Mouse (Mus musculus) urinary bladder, postnatal 10 days (tissue): Measurements from ENCODE around the gene Uck2.
A peak's percentile ranks its signal among the peaks of the same experiment; 100 is the strongest.

Experiments
- DNase-seq: peaks from one replicate; pipeline ENCODE4 v3.0.0; 2022; ENCODE audit warnings: low spot score

Gene Uck2

DNA sequence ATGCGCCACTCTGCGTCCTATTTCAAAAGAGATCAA, at the start of gene Uck2:
Uck2 (minus strand) TSS at position 1 of the 36 bp plus-strand sequence.
- DNase-seq = no peak

DNA sequence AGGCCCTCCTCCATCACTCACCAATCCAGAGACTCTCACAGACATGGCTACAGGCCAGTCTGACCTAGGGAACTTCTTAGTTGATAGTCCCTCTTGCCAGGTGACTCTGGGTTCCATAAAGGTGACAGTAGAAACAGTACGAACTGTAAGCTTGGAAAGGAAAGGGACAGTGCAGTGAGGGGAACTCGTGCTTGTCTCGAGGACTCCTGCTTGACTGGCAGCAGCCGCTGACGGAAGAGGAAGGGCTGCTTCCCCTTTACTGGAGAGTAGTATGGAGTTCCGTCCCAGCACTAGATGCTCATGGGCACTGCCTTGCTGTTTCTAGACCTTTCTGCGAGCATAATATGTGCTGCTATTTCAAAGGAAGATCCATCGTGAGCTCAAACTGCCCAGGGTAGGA, 46.0 kb upstream of the Uck2 start:
- no peak for DNase-seq

DNA sequence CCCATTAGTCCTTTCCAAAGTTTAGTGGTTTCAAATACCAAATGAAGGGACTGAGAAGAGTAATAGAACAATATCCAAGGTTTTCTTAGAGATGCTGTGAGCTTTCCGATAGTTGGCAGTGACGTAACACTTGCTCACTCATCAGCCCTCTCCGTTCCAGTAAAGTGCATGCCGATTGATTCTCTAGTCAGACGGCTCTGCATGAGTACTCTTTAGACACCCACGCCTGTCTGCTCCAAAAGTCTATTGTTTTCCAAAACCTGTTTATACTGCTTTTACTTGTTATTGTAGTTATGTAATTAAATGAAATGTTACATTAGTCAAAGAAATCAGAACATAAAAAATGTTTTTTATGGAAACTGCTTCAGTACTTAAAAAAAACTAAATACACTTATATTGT, 43.7 kb upstream of the Uck2 start:
- DNase-seq = no peak

DNA sequence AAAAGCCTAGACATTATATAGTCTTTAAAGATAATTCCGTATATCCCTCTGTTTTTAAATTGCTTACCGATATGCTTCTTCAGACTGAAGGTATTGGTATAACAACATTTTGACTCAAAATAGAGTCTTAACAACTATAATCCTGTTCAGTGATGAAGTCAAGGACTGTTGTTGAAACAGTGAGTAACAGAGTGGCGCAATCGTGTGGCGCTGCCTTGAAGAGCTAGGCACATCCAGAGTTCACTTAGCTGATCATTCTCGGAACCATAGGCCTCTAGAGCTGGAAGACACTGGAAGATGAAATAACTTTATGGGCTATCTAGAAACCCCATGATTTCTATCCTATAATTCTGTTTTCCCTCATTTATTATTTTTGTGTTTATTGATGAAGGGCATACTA, 36.6 kb upstream of the Uck2 start:
- DNase-seq = no peak

DNA sequence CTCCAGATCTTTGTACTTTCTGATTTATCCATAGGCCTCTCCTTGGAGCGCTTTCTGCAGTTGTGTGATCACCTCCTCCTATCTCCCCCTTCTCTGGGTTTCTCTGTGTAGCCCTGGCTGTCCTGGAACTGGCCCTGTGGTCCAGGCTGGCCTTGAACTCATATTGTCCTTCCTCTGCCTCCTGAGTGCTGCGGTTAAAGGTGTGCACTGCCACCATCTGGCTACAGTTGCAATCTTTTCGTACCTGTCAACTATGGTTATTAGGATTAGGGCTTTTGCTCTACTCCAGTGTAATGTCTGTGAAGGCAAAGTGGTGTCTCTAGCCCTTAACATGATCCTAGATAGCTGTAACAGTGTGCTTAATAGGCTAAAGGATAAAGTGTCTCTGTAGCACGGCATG, 28.1 kb upstream of the Uck2 start:
- DNase-seq = no peak

DNA sequence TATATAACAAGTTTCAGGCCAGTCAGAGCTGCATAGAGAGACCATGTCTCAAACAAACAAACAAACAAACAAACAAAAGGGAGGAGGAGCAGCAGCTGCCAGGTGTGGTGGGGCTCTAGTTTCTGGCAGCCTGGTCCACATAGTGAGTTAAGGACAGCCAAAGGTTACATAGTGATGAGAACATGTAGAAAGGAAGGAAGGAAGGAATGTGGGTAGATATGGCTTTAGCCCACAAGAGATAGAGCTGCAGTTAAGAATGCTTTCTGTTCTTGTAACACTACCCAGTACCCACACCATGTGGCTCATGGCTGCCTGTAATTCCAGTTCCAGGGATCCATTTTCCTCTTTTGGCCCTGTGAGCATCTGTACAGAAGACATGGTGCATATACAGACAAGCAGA, 27.2 kb upstream of the Uck2 start:
- DNase-seq = no peak

DNA sequence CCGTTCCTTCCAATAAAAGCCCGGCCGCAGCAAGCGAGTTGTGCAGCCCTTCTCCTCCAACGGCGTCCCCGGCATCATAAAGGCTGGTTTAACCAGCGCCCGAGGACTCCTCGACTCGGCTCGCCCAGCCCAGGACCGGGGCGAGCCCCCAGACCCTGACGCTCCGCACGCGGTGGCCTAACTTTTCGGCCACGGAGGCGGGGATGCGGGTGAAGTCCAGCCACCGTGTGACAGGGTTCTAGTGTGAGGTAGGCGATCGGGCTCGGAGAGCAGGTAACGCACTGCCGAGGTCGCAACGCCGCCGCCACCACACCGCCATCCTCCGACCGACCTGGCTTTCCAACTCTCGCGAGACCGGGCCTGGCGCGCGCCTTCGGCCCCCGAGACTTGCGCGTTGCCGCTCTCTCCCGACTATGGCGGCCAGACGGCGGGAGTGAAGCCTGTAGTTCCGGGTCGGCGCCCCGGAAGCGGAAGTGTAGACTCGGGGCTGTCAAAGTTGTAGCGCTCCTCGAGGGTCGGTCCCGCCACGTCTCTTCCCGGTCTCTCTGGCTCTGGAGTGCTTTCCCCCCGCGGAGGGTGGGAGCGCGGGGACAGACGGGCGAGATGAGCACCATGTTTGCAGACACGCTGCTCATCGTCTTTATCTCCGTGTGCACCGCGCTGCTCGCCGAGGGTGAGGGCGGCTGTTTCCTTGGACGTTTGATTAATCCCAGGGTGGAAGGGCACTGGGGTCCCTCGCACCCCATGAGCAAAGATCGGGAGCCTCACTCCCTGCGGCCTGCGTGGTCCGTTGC, 23.3 kb upstream of the Uck2 start, which contains the start of gene Tmco1:
Tmco1 (plus strand) TSS at position 118 of the 794 bp plus-strand sequence.
- DNase-seq = peak; percentile 95

DNA sequence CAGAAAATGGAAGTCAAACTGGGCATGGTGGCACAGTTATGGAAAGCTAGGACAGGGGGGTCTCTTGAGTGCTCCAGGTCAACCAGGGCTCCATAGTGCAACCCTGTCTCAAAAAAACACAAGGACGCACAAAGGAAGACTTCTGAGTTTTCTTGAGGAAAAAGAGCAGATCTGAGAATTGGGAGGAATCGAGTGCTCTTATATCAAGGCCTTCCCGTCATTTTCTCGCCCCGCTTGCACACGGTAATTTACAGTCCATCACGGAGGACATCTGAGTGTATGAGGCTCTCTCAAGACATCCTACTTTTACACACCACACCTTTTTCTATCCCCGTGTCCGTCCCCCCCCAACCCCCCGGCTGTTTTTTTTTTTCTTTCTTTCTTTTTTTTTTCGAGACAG, 22.6 kb upstream of the Uck2 start:
- DNase-seq = no peak

GRCm38 (mm10) chr1:167306451-167307240, 21.5 kb upstream of the Uck2 start:
- DNase-seq = no peak

DNA sequence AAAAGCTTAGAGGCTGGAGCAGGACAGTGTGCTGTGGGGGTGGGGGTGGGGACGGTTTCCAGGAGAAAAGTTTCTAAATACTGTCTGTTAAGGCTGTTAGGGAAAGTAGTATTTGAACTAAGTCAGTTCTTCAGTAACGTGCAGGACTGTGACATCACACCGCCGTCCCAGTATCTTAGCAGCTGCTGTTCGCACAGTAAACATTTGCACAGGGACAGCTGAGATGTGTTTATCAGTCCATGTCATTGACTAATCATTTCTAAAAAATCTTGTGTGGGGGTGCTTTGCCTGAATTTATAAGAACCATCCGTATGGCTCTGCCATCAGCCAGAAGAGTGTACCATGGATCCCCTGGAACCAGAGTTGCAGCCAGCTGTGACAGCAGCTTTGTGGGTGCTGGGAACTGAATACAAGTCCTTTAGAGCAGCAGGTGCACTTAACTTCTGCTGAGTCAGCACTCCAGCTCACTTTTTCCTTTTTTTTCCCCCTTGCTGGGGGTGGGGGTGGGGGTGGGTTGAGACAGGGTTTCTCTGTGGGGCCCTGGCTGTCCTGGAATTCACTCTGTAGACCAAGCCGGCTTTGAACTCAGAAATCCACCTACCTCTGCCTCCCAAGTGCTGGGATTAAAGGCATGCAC, 20.5 kb upstream of the Uck2 start:
- no peak for DNase-seq

- DNase-seq = no peak
Observed at GRCm38 (mm10) chr1:167300122-167300521, 15.0 kb upstream of the Uck2 start.

GRCm38 (mm10) chr1:167295679-167296402, 10.7 kb upstream of the Uck2 start:
- DNase-seq = no peak

GRCm38 (mm10) chr1:167292447-167292846, 7.3 kb upstream of the Uck2 start:
- no peak for DNase-seq

GRCm38 (mm10) chr1:167291610-167292009, 6.5 kb upstream of the Uck2 start:
- no peak for DNase-seq

GRCm38 (mm10) chr1:167290263-167290592, 5.1 kb upstream of the Uck2 start:
- DNase-seq = no peak

GRCm38 (mm10) chr1:167289567-167290262, 4.6 kb upstream of the Uck2 start:
- DNase-seq = no peak

DNA sequence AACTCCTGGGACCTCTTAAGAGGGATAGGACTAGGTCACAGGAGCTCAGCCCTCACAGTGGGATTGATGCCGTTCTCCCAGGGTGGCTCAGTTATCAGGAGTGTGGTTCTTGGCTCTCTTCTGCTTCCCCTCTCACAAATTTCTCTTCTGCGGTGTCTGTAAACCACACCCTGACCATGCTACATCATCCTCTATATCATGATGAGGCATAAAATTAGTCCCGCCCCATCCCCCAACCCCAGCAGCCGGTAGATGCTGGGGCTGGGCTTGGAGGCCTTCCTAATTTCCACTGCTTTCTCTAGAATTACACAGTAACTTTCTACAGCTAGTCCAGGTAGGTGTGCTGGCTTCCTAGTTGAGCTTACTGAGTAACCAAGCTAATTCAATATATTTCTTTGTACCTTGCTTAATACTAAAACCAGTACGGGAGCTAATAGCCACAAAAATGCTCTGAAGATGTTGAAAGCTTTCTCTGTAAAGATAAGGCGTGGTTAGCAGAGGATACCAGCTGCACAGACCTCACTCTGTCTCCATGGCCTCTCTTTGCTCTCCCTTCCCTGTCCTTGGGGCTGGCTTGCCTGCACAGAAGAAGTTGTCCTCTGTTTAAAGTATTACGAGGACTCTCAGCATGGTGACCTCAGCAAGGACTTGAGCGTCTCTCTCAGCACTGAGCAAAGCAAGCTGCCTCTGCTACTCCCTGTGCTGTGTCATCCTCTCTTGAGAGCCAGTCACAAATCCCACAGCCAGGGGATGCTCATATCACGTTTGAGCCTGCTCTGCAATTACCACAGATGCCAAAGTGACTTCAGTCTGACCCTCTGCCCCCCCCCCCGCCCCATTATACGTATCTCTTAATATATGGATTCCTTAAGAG, 3.8 kb upstream of the Uck2 start:
- no peak for DNase-seq

GRCm38 (mm10) chr1:167287156-167287555, 2.0 kb upstream of the Uck2 start:
- no peak for DNase-seq

- DNase-seq = no peak
Observed at GRCm38 (mm10) chr1:167285356-167285755, 236 bp upstream of the Uck2 start.

- peak; percentile 64 for DNase-seq
Observed at GRCm38 (mm10) chr1:167284837-167285319, 242 bp downstream of the Uck2 start.

- no peak for DNase-seq
Observed at GRCm38 (mm10) chr1:167284258-167284836, 773 bp downstream of the Uck2 start.
